Mouse (Mus musculus) forelimb bud, embryonic 11.5 days (tissue): Measurements from ENCODE around the gene Hoxb4.
A peak's percentile ranks its signal among the peaks of the same experiment; 100 is the strongest.

Source experiments
- DNase-seq: peaks from one replicate; pipeline ENCODE4 v3.0.0-alpha.2; 2012; ENCODE audit warnings: low read depth, low spot score

Gene Hoxb4

GRCm38 (mm10) chr11:96317608-96318367 lies at the start of gene Hoxb4:
Gene Hoxb4 (plus strand): TSS chr11:96318267.
- no peak for DNase-seq

GRCm38 (mm10) chr11:96269869-96270268 lies 48.2 kb upstream of the Hoxb4 start:
- no peak for DNase-seq

GRCm38 (mm10) chr11:96270996-96271540 lies 47.0 kb upstream of the Hoxb4 start, which contains the start of gene Hoxb9:
Gene Hoxb9 (plus strand): TSS chr11:96271457.
- no peak for DNase-seq

GRCm38 (mm10) chr11:96271541-96272011 lies 46.5 kb upstream of the Hoxb4 start:
- no peak for DNase-seq

GRCm38 (mm10) chr11:96272024-96272921 lies 45.8 kb upstream of the Hoxb4 start:
- DNase-seq: no peak

GRCm38 (mm10) chr11:96274428-96274827 lies 43.6 kb upstream of the Hoxb4 start:
- no peak for DNase-seq

GRCm38 (mm10) chr11:96275896-96276295 lies 42.2 kb upstream of the Hoxb4 start:
- no peak for DNase-seq

GRCm38 (mm10) chr11:96277151-96278044 lies 40.7 kb upstream of the Hoxb4 start:
- DNase-seq: no peak

GRCm38 (mm10) chr11:96278324-96278723 lies 39.7 kb upstream of the Hoxb4 start:
- no peak for DNase-seq

GRCm38 (mm10) chr11:96278773-96279172 lies 39.3 kb upstream of the Hoxb4 start:
- peak; percentile 91 for DNase-seq

GRCm38 (mm10) chr11:96279421-96280233 lies 38.4 kb upstream of the Hoxb4 start:
- no peak for DNase-seq

GRCm38 (mm10) chr11:96280399-96281378 lies 37.4 kb upstream of the Hoxb4 start:
- DNase-seq: no peak

GRCm38 (mm10) chr11:96281396-96281795 lies 36.7 kb upstream of the Hoxb4 start:
- DNase-seq: no peak

GRCm38 (mm10) chr11:96281855-96282570 lies 36.1 kb upstream of the Hoxb4 start, which contains the start of gene Hoxb8:
Gene Hoxb8 (plus strand): TSS chr11:96281905.
- DNase-seq: no peak

GRCm38 (mm10) chr11:96282795-96283430 lies 35.2 kb upstream of the Hoxb4 start:
- no peak for DNase-seq

GRCm38 (mm10) chr11:96284041-96284749 lies 33.9 kb upstream of the Hoxb4 start:
- DNase-seq: no peak
